Mouse (Mus musculus): ENCODE results near the gene Rsph6a. TPM values are rescaled to one million over a fixed set of nuclear protein-coding genes. Genes with fewer than 3 reads are reported as not detected.
A peak's percentile ranks its signal among the peaks of the same experiment; 100 is the strongest.

Gene Rsph6a
- polyA plus RNA-seq, 1 experiment from 2014 or later: 0.40 TPM

GRCm38 (mm10) chr7:19093174-19093521 lies 38.7 kb downstream of the Rsph6a start:
- Histone ChIP-seq H3K36me3 (ENCODE audit: control insufficient read depth, insufficient read depth, low read length) (peaks cover 15% of the 10 kb centered on the region), H3K27me3 (replicated peaks; ENCODE audit: control insufficient read depth, insufficient read depth, low read length) (peaks cover 20% of the 10 kb centered on the region), H3K27ac (ENCODE audit: low read depth, low read length) (peak overlapping the region; percentile 66), H3K9ac (ENCODE audit: low read depth, low read length) (no peak overlapping the region; the same call in 1 of the 2 replicates), H3K9me3 (ENCODE audit: control insufficient read depth, low read length) (no peaks in the 10 kb centered on the region), H3K4me1 (ENCODE audit: control insufficient read depth, insufficient read depth, low read depth, low read length) (peaks cover 34% of the 10 kb centered on the region), H3K4me3 (ENCODE audit: low read length) (peak overlapping the region; percentile 58), H3K4me2 (ENCODE audit: low read length) (peak overlapping the region; percentile 99)
- WGBS: 2% methylated on average over 9 of the region's 15 CpGs
- ATAC-seq: peak; percentile 31

- peaks cover 20% of the 10 kb centered on the region for H3K27me3 ChIP-seq (replicated peaks; ENCODE audit: control insufficient read depth, insufficient read depth, low read length)
- H3K9ac ChIP-seq (ENCODE audit: low read depth, low read length): peak overlapping the region; percentile 76; the same call in 1 of the 2 replicates
- WGBS: under 1% methylated on average over 45 of the region's 45 CpGs
- peak overlapping the region; percentile 58 for H3K4me3 ChIP-seq (ENCODE audit: low read length)
- H3K27ac ChIP-seq (ENCODE audit: low read depth, low read length): peak overlapping the region; percentile 88
- H3K36me3 ChIP-seq (ENCODE audit: control insufficient read depth, insufficient read depth, low read length): peaks cover 10% of the 10 kb centered on the region
- no peaks in the 10 kb centered on the region for H3K9me3 ChIP-seq (ENCODE audit: control insufficient read depth, low read length)
- H3K4me1 ChIP-seq (ENCODE audit: control insufficient read depth, insufficient read depth, low read depth, low read length): peaks cover 34% of the 10 kb centered on the region
- ATAC-seq: peak; percentile 75
- peak overlapping the region; percentile 99 for H3K4me2 ChIP-seq (ENCODE audit: low read length)
Measured at GRCm38 (mm10) chr7:19093537-19094385, 39.3 kb downstream of the Rsph6a start.

- Histone ChIP-seq H3K4me3 (ENCODE audit: low read length) (peak within 1 kb of the TSS; percentile 58), H3K9ac (ENCODE audit: low read depth, low read length) (peak within 1 kb of the TSS; percentile 76), H3K27me3 (replicated peaks; ENCODE audit: control insufficient read depth, insufficient read depth, low read length) (peaks cover 20% of the 10 kb centered on the region), H3K4me1 (ENCODE audit: control insufficient read depth, insufficient read depth, low read depth, low read length) (peaks cover 34% of the 10 kb centered on the region), H3K9me3 (ENCODE audit: control insufficient read depth, low read length) (no peaks in the 10 kb centered on the region), H3K27ac (ENCODE audit: low read depth, low read length) (peak within 1 kb of the TSS; percentile 88), H3K36me3 (ENCODE audit: control insufficient read depth, insufficient read depth, low read length) (0 out of 2 replicates have a peak, but pooled peaks cover 6% of the 10 kb centered on the region), H3K4me2 (ENCODE audit: low read length) (peak within 1 kb of the TSS; percentile 99)
- WGBS: 4% methylated on average over 17 of the region's 36 CpGs
- ATAC-seq: no peak
Measured at GRCm38 (mm10) chr7:19094471-19094825, 40.0 kb downstream of the Rsph6a start, which contains the start of gene Six5. Six5 (plus strand) TSS chr7:19094594.

GRCm38 (mm10) chr7:19094826-19095750 lies 40.6 kb downstream of the Rsph6a start:
- Histone ChIP-seq H3K9me3 (ENCODE audit: control insufficient read depth, low read length) (no peaks in the 10 kb centered on the region), H3K27me3 (replicated peaks; ENCODE audit: control insufficient read depth, insufficient read depth, low read length) (peaks cover 20% of the 10 kb centered on the region), H3K4me2 (ENCODE audit: low read length) (peak overlapping the region; percentile 99), H3K27ac (ENCODE audit: low read depth, low read length) (peak overlapping the region; percentile 88), H3K4me3 (ENCODE audit: low read length) (peak overlapping the region; percentile 58), H3K36me3 (ENCODE audit: control insufficient read depth, insufficient read depth, low read length) (0 out of 2 replicates have a peak, but pooled peaks cover 6% of the 10 kb centered on the region), H3K9ac (ENCODE audit: low read depth, low read length) (peak overlapping the region; percentile 76), H3K4me1 (ENCODE audit: control insufficient read depth, insufficient read depth, low read depth, low read length) (peaks cover 34% of the 10 kb centered on the region)
- ATAC-seq: no peak
- WGBS: under 1% methylated on average over 84 of the region's 87 CpGs

GRCm38 (mm10) chr7:19095751-19096110 lies 41.2 kb downstream of the Rsph6a start:
- peak overlapping the region; percentile 58 for H3K4me3 ChIP-seq (ENCODE audit: low read length)
- peak overlapping the region; percentile 99 for H3K4me2 ChIP-seq (ENCODE audit: low read length)
- 0 out of 2 replicates have a peak, but pooled peaks cover 6% of the 10 kb centered on the region for H3K36me3 ChIP-seq (ENCODE audit: control insufficient read depth, insufficient read depth, low read length)
- peaks cover 19% of the 10 kb centered on the region for H3K27me3 ChIP-seq (replicated peaks; ENCODE audit: control insufficient read depth, insufficient read depth, low read length)
- H3K27ac ChIP-seq (ENCODE audit: low read depth, low read length): no peak overlapping the region; the same call in 1 of the 2 replicates
- no peaks in the 10 kb centered on the region for H3K9me3 ChIP-seq (ENCODE audit: control insufficient read depth, low read length)
- peaks cover 34% of the 10 kb centered on the region for H3K4me1 ChIP-seq (ENCODE audit: control insufficient read depth, insufficient read depth, low read depth, low read length)
- ATAC-seq: no peak
- WGBS: under 1% methylated on average over 19 of the region's 19 CpGs
- peak overlapping the region; percentile 76 for H3K9ac ChIP-seq (ENCODE audit: low read depth, low read length)

GRCm38 (mm10) chr7:19096421-19096976 lies 42.0 kb downstream of the Rsph6a start:
- Histone ChIP-seq H3K9ac (ENCODE audit: low read depth, low read length) (peak overlapping the region; percentile 76), H3K4me3 (ENCODE audit: low read length) (peak overlapping the region; percentile 58), H3K4me1 (ENCODE audit: control insufficient read depth, insufficient read depth, low read depth, low read length) (peaks cover 34% of the 10 kb centered on the region)

GRCm38 (mm10) chr7:19097217-19097616 lies 42.7 kb downstream of the Rsph6a start:
- Histone ChIP-seq H3K4me2 (ENCODE audit: low read length) (no peak overlapping the region), H3K27ac (ENCODE audit: low read depth, low read length) (no peak overlapping the region), H3K9me3 (ENCODE audit: control insufficient read depth, low read length) (no peaks in the 10 kb centered on the region), H3K4me1 (ENCODE audit: control insufficient read depth, insufficient read depth, low read depth, low read length) (peaks cover 34% of the 10 kb centered on the region), H3K27me3 (replicated peaks; ENCODE audit: control insufficient read depth, insufficient read depth, low read length) (peaks cover 8% of the 10 kb centered on the region), H3K9ac (ENCODE audit: low read depth, low read length) (no peak overlapping the region), H3K4me3 (ENCODE audit: low read length) (no peak overlapping the region), H3K36me3 (ENCODE audit: control insufficient read depth, insufficient read depth, low read length) (no peaks in the 10 kb centered on the region)
- ATAC-seq: no peak
- 59% methylated on average over 2 of the region's 2 CpGs for WGBS

More at GRCm38 (mm10) chr7:19096421-19096976, 42.0 kb downstream of the Rsph6a start:
- Histone ChIP-seq H3K27ac (ENCODE audit: low read depth, low read length) (no peak overlapping the region), H3K9me3 (ENCODE audit: control insufficient read depth, low read length) (no peaks in the 10 kb centered on the region), H3K4me2 (ENCODE audit: low read length) (peak overlapping the region; percentile 99), H3K36me3 (ENCODE audit: control insufficient read depth, insufficient read depth, low read length) (0 out of 2 replicates have a peak, but pooled peaks cover 5% of the 10 kb centered on the region), H3K27me3 (replicated peaks; ENCODE audit: control insufficient read depth, insufficient read depth, low read length) (peaks cover 13% of the 10 kb centered on the region)
- ATAC-seq: no peak
- 60% methylated on average over 5 of the region's 5 CpGs for WGBS

- no peak overlapping the region for H3K27ac ChIP-seq (ENCODE audit: low read depth, low read length)
- H3K4me2 ChIP-seq (ENCODE audit: low read length): no peak overlapping the region
- H3K4me3 ChIP-seq (ENCODE audit: low read length): no peak overlapping the region
- no peak overlapping the region for H3K9ac ChIP-seq (ENCODE audit: low read depth, low read length)
- H3K36me3 ChIP-seq (ENCODE audit: control insufficient read depth, insufficient read depth, low read length): peaks cover 3% of the 10 kb centered on the region
- ATAC-seq: no peak
- H3K4me1 ChIP-seq (ENCODE audit: control insufficient read depth, insufficient read depth, low read depth, low read length): peaks cover 32% of the 10 kb centered on the region
- peaks cover 8% of the 10 kb centered on the region for H3K27me3 ChIP-seq (replicated peaks; ENCODE audit: control insufficient read depth, insufficient read depth, low read length)
- H3K9me3 ChIP-seq (ENCODE audit: control insufficient read depth, low read length): no peaks in the 10 kb centered on the region; the same call in 1 of the 2 replicates
Measured at GRCm38 (mm10) chr7:19097863-19098262, 43.4 kb downstream of the Rsph6a start.

All from hindbrain, embryonic 16.5 days (tissue).